Mouse (Mus musculus) stomach, embryonic 15.5 days (tissue): Measurements from ENCODE around the gene Rab37. TPM values are rescaled to one million over a fixed set of nuclear protein-coding genes. Genes with fewer than 3 reads are reported as not detected.
A peak's percentile ranks its signal among the peaks of the same experiment; 100 is the strongest.

Experiments used
- ATAC-seq: fragments of 200-750 bp; cut with Nextera tagmentation; 2 replicates; pipeline ENCODE4 v1.8.0; 2017; ENCODE audit warnings: low read depth, moderate number of reproducible peaks, moderate TSS enrichment; ENCODE audit not compliant: insufficient read depth, low FRiP score
- H3K27ac ChIP-seq: fragments of 300-500 bp; sonication (generic); 2 replicates; pipeline ENCODE4 v1.5.1; 2015; ENCODE audit warnings: mild to moderate bottlenecking, inconsistent platforms
- H3K27me3 ChIP-seq: fragments of 300-500 bp; sonication (generic); replicated peaks from 2 replicates; pipeline ENCODE4 v1.6.1; 2015; ENCODE audit warnings: inconsistent platforms
- H3K36me3 ChIP-seq: fragments of 300-500 bp; sonication (generic); 2 replicates; pipeline ENCODE4 v1.6.1; 2015; ENCODE audit warnings: inconsistent platforms
- H3K4me1 ChIP-seq: fragments of 300-500 bp; sonication (generic); 2 replicates; pipeline ENCODE4 v1.6.1; 2015; ENCODE audit warnings: inconsistent platforms
- H3K4me2 ChIP-seq: fragments of 300-500 bp; sonication (generic); 2 replicates; pipeline ENCODE4 v1.6.1; 2015; ENCODE audit warnings: mild to moderate bottlenecking, inconsistent platforms
- H3K4me3 ChIP-seq: fragments of 300-500 bp; sonication (generic); replicated peaks from 2 replicates; pipeline ENCODE4 v1.5.1; 2015; ENCODE audit warnings: inconsistent platforms
- H3K9ac ChIP-seq: fragments of 300-500 bp; sonication (generic); 2 replicates; pipeline ENCODE4 v1.6.1; 2015; ENCODE audit warnings: inconsistent platforms
- H3K9me3 ChIP-seq: fragments of 300-500 bp; sonication (generic); 2 replicates; pipeline ENCODE4 v1.6.1; 2016; ENCODE audit warnings: inconsistent platforms
- WGBS: fragments of 180-500 bp; shearing (Covaris S2); methylation state at CpG from one replicate; pipeline ENCODE4 v1.1.7; 2015; 5-methylcytosine and 5-hydroxymethylcytosine counted together
- polyA plus RNA-seq: library from polyadenylated mRNA; unstranded; fragments of >200 nt; fragmentation: Nextera tagmentation; extraction: Ambion mirVana; gene quantifications from 2 replicates; pipeline ENCODE4 v1.2.1, GENCODE M21; 2015

Gene Rab37
- polyA plus RNA-seq, 1 experiment from 2014 or later: 2.6 TPM

GRCm38 (mm10) chr11:115162832-115163480 is 71.7 kb downstream of the Rab37 start, which contains the start of gene Slc9a3r1:
TSS of gene Slc9a3r1 (plus strand) at chr11:115163341.
- peak within 1 kb of the TSS; percentile 65 for H3K9ac ChIP-seq
- peak within 1 kb of the TSS; percentile 84 for H3K27ac ChIP-seq
- WGBS: under 1% methylated on average over 47 of the region's 47 CpGs
- H3K36me3 ChIP-seq: no peaks in the 10 kb centered on the region
- H3K4me2 ChIP-seq: peak within 1 kb of the TSS; percentile 91
- peak; percentile 94 for ATAC-seq
- no peaks in the 10 kb centered on the region for H3K27me3 ChIP-seq
- no peaks in the 10 kb centered on the region for H3K9me3 ChIP-seq
- peaks cover 46% of the 10 kb centered on the region for H3K4me1 ChIP-seq
- H3K4me3 ChIP-seq: peak within 1 kb of the TSS; percentile 70

GRCm38 (mm10) chr11:115163568-115164150 is 72.4 kb downstream of the Rab37 start:
- H3K4me1 ChIP-seq: peaks cover 40% of the 10 kb centered on the region
- peak overlapping the region; percentile 65 for H3K9ac ChIP-seq
- H3K36me3 ChIP-seq: no peaks in the 10 kb centered on the region
- peak overlapping the region; percentile 91 for H3K4me2 ChIP-seq
- no peaks in the 10 kb centered on the region for H3K27me3 ChIP-seq
- peak overlapping the region; percentile 75 for H3K27ac ChIP-seq
- under 1% methylated on average over 47 of the region's 47 CpGs for WGBS
- no peak for ATAC-seq
- no peaks in the 10 kb centered on the region for H3K9me3 ChIP-seq
- peak overlapping the region; percentile 70 for H3K4me3 ChIP-seq

- H3K4me3 ChIP-seq: peak overlapping the region; percentile 70
- peak overlapping the region; percentile 65 for H3K9ac ChIP-seq
- H3K27ac ChIP-seq: peak overlapping the region; percentile 52; the same call in 1 of the 2 replicates
- WGBS: 0% methylated on average over 14 of the region's 14 CpGs
- H3K4me2 ChIP-seq: peak overlapping the region; percentile 91
- peaks cover 40% of the 10 kb centered on the region for H3K4me1 ChIP-seq
- H3K36me3 ChIP-seq: no peaks in the 10 kb centered on the region
- no peaks in the 10 kb centered on the region for H3K9me3 ChIP-seq
- ATAC-seq: no peak
- H3K27me3 ChIP-seq: no peaks in the 10 kb centered on the region
Observed at GRCm38 (mm10) chr11:115164341-115164975, 73.2 kb downstream of the Rab37 start.

GRCm38 (mm10) chr11:115164976-115165374 is 73.7 kb downstream of the Rab37 start:
- no peak overlapping the region for H3K9ac ChIP-seq
- ATAC-seq: no peak

GRCm38 (mm10) chr11:115166776-115167175 is 75.5 kb downstream of the Rab37 start:
- no peaks in the 10 kb centered on the region for H3K27me3 ChIP-seq
- WGBS: 76% methylated on average over 3 of the region's 3 CpGs
- H3K4me2 ChIP-seq: no peak overlapping the region
- no peak overlapping the region for H3K27ac ChIP-seq
- H3K9me3 ChIP-seq: no peaks in the 10 kb centered on the region
- ATAC-seq: no peak
- no peaks in the 10 kb centered on the region for H3K36me3 ChIP-seq
- H3K4me3 ChIP-seq: no peak overlapping the region
- H3K9ac ChIP-seq: no peak overlapping the region
- peaks cover 36% of the 10 kb centered on the region for H3K4me1 ChIP-seq

More at GRCm38 (mm10) chr11:115164976-115165374, 73.7 kb downstream of the Rab37 start:
- H3K4me1 ChIP-seq: peaks cover 40% of the 10 kb centered on the region
- no peaks in the 10 kb centered on the region for H3K9me3 ChIP-seq
- peak overlapping the region; percentile 52; the same call in 1 of the 2 replicates for H3K27ac ChIP-seq
- no peaks in the 10 kb centered on the region for H3K36me3 ChIP-seq
- H3K27me3 ChIP-seq: no peaks in the 10 kb centered on the region
- H3K4me2 ChIP-seq: peak overlapping the region; percentile 91
- WGBS: 4% methylated on average over 9 of the region's 9 CpGs
- H3K4me3 ChIP-seq: peak overlapping the region; percentile 70

- H3K27me3 ChIP-seq: no peaks in the 10 kb centered on the region
- peaks cover 36% of the 10 kb centered on the region for H3K4me1 ChIP-seq
- ATAC-seq: no peak
- H3K4me3 ChIP-seq: no peak overlapping the region
- H3K9ac ChIP-seq: no peak overlapping the region
- no peaks in the 10 kb centered on the region for H3K36me3 ChIP-seq
- H3K27ac ChIP-seq: no peak overlapping the region
- 68% methylated on average over 8 of the region's 8 CpGs for WGBS
- no peak overlapping the region for H3K4me2 ChIP-seq
- no peaks in the 10 kb centered on the region for H3K9me3 ChIP-seq
Observed at GRCm38 (mm10) chr11:115167631-115168249, 76.5 kb downstream of the Rab37 start.

GRCm38 (mm10) chr11:115169430-115169829 is 78.2 kb downstream of the Rab37 start:
- H3K27me3 ChIP-seq: no peaks in the 10 kb centered on the region
- no peak for ATAC-seq
- no peak overlapping the region for H3K9ac ChIP-seq
- H3K4me3 ChIP-seq: no peak overlapping the region
- peaks cover 43% of the 10 kb centered on the region for H3K4me1 ChIP-seq
- no peak overlapping the region for H3K4me2 ChIP-seq
- 83% methylated on average over 4 of the region's 4 CpGs for WGBS
- no peaks in the 10 kb centered on the region for H3K36me3 ChIP-seq
- no peak overlapping the region for H3K27ac ChIP-seq
- no peaks in the 10 kb centered on the region for H3K9me3 ChIP-seq

- no peak overlapping the region for H3K27ac ChIP-seq
- no peaks in the 10 kb centered on the region for H3K36me3 ChIP-seq
- H3K27me3 ChIP-seq: no peaks in the 10 kb centered on the region
- WGBS: 45% methylated on average over 8 of the region's 8 CpGs
- no peak overlapping the region for H3K4me2 ChIP-seq
- peaks cover 47% of the 10 kb centered on the region for H3K4me1 ChIP-seq
- H3K4me3 ChIP-seq: no peak overlapping the region
- no peak overlapping the region for H3K9ac ChIP-seq
- H3K9me3 ChIP-seq: no peaks in the 10 kb centered on the region
- no peak; the same call in 1 of the 2 replicates for ATAC-seq
Observed at GRCm38 (mm10) chr11:115171125-115171524, 79.9 kb downstream of the Rab37 start.

GRCm38 (mm10) chr11:115172825-115173287 is 81.6 kb downstream of the Rab37 start:
- Histone ChIP-seq H3K27ac (peak overlapping the region; percentile 88), H3K9me3 (no peaks in the 10 kb centered on the region), H3K4me1 (peaks cover 64% of the 10 kb centered on the region), H3K36me3 (no peaks in the 10 kb centered on the region), H3K4me3 (no peak overlapping the region), H3K4me2 (peak overlapping the region; percentile 41; the same call in 1 of the 2 replicates), H3K9ac (no peak overlapping the region), H3K27me3 (no peaks in the 10 kb centered on the region)
- peak; percentile 59 for ATAC-seq
- WGBS: 35% methylated on average over 4 of the region's 4 CpGs

- 25% methylated on average over 16 of the region's 16 CpGs for WGBS
Observed at GRCm38 (mm10) chr11:115173549-115174339, 82.5 kb downstream of the Rab37 start.

More at GRCm38 (mm10) chr11:115173549-115174339, 82.5 kb downstream of the Rab37 start:
- Histone ChIP-seq H3K9me3 (no peaks in the 10 kb centered on the region), H3K27ac (peak overlapping the region; percentile 88), H3K4me2 (peak overlapping the region; percentile 41), H3K4me1 (peaks cover 68% of the 10 kb centered on the region), H3K4me3 (no peak overlapping the region), H3K27me3 (no peaks in the 10 kb centered on the region), H3K36me3 (no peaks in the 10 kb centered on the region), H3K9ac (no peak overlapping the region)
- ATAC-seq: peak; percentile 71
